Mouse (Mus musculus) ES-E14 (cell line): ENCODE results near the gene Ubxn2a. TPM values are rescaled to one million over a fixed set of nuclear protein-coding genes. Genes with fewer than 3 reads are reported as not detected.
A peak's percentile ranks its signal among the peaks of the same experiment; 100 is the strongest.

ENCODE experiments used
- DNase-seq: peaks from one replicate; pipeline ENCODE4 v3.0.0-alpha.2; 2013; ENCODE audit warnings: low read depth, low spot score
- H3K27ac ChIP-seq: 2 replicates; pipeline ENCODE4 v1.5.1; 2012; ENCODE audit warnings: low read depth, mild to moderate bottlenecking, low read length, moderate library complexity, mixed read lengths; ENCODE audit not compliant: poor library complexity, insufficient read depth, severe bottlenecking
- H3K36me3 ChIP-seq: 2 replicates; pipeline ENCODE4 v1.6.1; 2012; ENCODE audit warnings: mild to moderate bottlenecking, low read length, moderate library complexity, mixed read lengths; ENCODE audit not compliant: control insufficient read depth, poor library complexity, insufficient read depth, severe bottlenecking
- H3K4me1 ChIP-seq, 2 experiments: fragments of 150-350 bp in 1 of 2; sonication (generic) in 1 of 2; 2 replicates each; pipeline ENCODE4 v1.6.1; 2012; ENCODE audit warnings: low read length in 2 of 2, mild to moderate bottlenecking in 1 of 2, mixed read lengths in 1 of 2; ENCODE audit not compliant: control insufficient read depth in 2 of 2, insufficient read depth in 2 of 2, poor library complexity in 1 of 2
- H3K4me3 ChIP-seq, 2 experiments: fragments of 150-350 bp in 1 of 2; sonication (generic) in 1 of 2; 2 replicates each; pipeline ENCODE4 v1.5.1; 2012; ENCODE audit warnings: low read length in 2 of 2, low read depth in 1 of 2, mild to moderate bottlenecking in 1 of 2, mixed read lengths in 1 of 2; ENCODE audit not compliant: insufficient read depth in 1 of 2, poor library complexity in 1 of 2, severe bottlenecking in 1 of 2
- H3K9ac ChIP-seq: 2 replicates; pipeline ENCODE4 v1.6.1; 2012; ENCODE audit warnings: low read depth, mild to moderate bottlenecking, low read length, mixed read lengths; ENCODE audit not compliant: poor library complexity, insufficient read depth, severe bottlenecking
- H3K9me3 ChIP-seq: fragments of 150-350 bp; sonication (generic); 2 replicates; pipeline ENCODE4 v1.6.1; 2012; ENCODE audit warnings: low read depth, mild to moderate bottlenecking, low read length; ENCODE audit not compliant: control insufficient read depth, insufficient read depth
- CHD2 ChIP-seq: IDR thresholded peaks from 2 replicates; pipeline ENCODE4 v1.6.1; 2014; ENCODE audit warnings: mild to moderate bottlenecking, low read depth, low read length, inconsistent platforms
- HCFC1 ChIP-seq: IDR thresholded peaks from 2 replicates; pipeline ENCODE4 v1.6.1; 2012; ENCODE audit warnings: low read length, inconsistent platforms, borderline replicate concordance; ENCODE audit not compliant: insufficient read depth
- MAFK ChIP-seq: IDR thresholded peaks from 2 replicates; pipeline ENCODE4 v1.6.1; 2014; ENCODE audit warnings: mild to moderate bottlenecking, low read depth, low read length, inconsistent platforms; ENCODE audit not compliant: insufficient read depth
- ZC3H11A ChIP-seq: IDR thresholded peaks from 2 replicates; pipeline ENCODE4 v1.6.1; 2012; ENCODE audit warnings: low read depth, mild to moderate bottlenecking, inconsistent platforms, low read length, borderline replicate concordance
- ZNF384 ChIP-seq: IDR thresholded peaks from 2 replicates; pipeline ENCODE4 v1.6.1; 2012; ENCODE audit warnings: low read depth, low read length, inconsistent platforms
- in situ Hi-C, 2 experiments: fragments of 600-800 bp; cut with MboI; formaldehyde crosslinking; loops; one replicate each; pipeline ENCODE4 v1.15.1; 2025; ENCODE audit warnings: low sequenced_read_pairs in 2 of 2, inconsistent platforms in 1 of 2; ENCODE audit not compliant: unreplicated experiment in 2 of 2
- total RNA-seq: library from RNA; depleted of rRNA; stranded (reverse); fragments of 300-350 nt; gene quantifications from 2 replicates; pipeline ENCODE4 v1.2.3, GENCODE M21; 2012

The Ubxn2a gene
- total RNA-seq, 1 experiment: 93.7 TPM

DNA sequence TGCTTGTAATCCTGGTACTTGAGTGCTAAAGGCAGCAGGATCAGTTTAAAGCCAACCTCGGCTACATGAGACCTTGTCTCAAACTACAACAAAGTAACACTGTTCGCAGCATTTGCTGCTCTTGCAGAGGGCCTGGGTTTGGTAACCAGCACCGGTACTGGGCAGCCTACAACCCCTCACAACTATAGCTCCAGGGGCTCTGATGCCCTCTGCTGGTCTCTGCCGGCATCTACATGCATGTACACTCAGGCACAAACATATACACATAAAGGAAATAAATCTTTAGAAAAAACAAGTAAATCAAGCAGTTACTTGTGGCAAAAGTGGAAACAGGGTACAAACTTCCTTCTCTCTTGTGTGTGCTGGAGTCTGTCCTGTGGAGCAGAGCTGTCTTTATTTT, 44.8 kb downstream of the Ubxn2a start:
- DNase-seq: no peak
- TF ChIP-seq HCFC1 (no peak), ZC3H11A (no peak; the same call in 1 of the 2 replicates), CHD2 (no peak), ZNF384 (no peak), MAFK (no peak)
- Histone ChIP-seq H3K9me3 (no peaks in the 10 kb centered on the region), H3K9ac (no peak overlapping the region), H3K27ac (no peak overlapping the region), H3K36me3 (peaks cover 3% of the 10 kb centered on the region; the same call in 1 of the 2 replicates), H3K4me3 (no peak overlapping the region), H3K4me1 (peaks cover 4 to 9% of the 10 kb centered on the region in 2 experiments; a peak in 2 of 4 replicates)
- in situ Hi-C loops: no loop called here

DNA sequence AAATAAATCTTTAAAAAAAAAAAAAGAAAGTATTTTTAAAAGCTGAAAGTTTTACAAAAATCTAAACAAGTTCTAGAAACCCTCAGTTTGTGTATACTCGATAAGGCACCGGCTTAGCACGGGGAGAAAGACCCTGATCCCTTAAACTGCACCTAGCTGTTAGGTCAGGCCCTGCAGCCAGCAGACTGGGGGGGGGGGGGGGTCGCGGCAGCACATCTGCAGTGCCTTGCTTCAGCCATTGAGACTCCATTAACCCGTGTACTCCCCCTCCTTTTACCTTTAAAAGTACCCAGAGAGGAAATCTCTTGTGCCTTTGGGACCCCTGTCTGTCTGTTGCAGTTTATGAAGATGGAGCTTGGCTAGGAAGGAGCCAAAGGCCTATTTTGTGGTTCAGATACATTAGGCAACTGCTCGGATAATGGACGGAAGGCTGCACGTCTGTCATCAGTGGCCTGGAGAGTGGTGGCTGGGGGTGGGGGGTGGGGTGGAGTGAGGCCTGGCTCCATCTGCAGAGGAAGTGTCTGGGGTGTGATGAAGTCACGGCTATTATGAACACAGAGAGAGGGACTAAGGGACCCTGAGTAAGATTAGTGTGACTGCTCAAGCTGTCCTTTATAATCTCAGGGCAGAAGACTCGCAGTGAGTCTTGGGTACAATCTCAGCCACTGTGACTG, 48.1 kb downstream of the Ubxn2a start:
- no peak overlapping the region for H3K27ac ChIP-seq
- no peak overlapping the region for H3K4me3 ChIP-seq
- H3K9me3 ChIP-seq: no peaks in the 10 kb centered on the region
- DNase-seq: no peak
- TF ChIP-seq MAFK (no peak), ZC3H11A (no peak), ZNF384 (no peak), HCFC1 (no peak), CHD2 (no peak)
- in situ Hi-C loops: no loop called here
- peaks cover 4 to 9% of the 10 kb centered on the region in 2 experiments; a peak in 2 of 4 replicates for H3K4me1 ChIP-seq
- H3K36me3 ChIP-seq: peaks cover 9% of the 10 kb centered on the region
- no peak overlapping the region for H3K9ac ChIP-seq

GRCm38 (mm10) chr12:4856834-4857233, 50.7 kb downstream of the Ubxn2a start:
- in situ Hi-C loops: no loop called here
- Histone ChIP-seq H3K36me3 (peaks cover 14% of the 10 kb centered on the region), H3K9ac (no peak overlapping the region), H3K4me3 (no peak overlapping the region), H3K9me3 (no peaks in the 10 kb centered on the region), H3K4me1 (peaks cover 4 to 9% of the 10 kb centered on the region in 2 experiments; a peak in 2 of 4 replicates), H3K27ac (no peak overlapping the region)
- no peak for TF ChIP-seq HCFC1
- no peak for TF ChIP-seq ZC3H11A
- TF ChIP-seq CHD2: no peak
- TF ChIP-seq MAFK: no peak
- no peak for TF ChIP-seq ZNF384
- DNase-seq: no peak

DNA sequence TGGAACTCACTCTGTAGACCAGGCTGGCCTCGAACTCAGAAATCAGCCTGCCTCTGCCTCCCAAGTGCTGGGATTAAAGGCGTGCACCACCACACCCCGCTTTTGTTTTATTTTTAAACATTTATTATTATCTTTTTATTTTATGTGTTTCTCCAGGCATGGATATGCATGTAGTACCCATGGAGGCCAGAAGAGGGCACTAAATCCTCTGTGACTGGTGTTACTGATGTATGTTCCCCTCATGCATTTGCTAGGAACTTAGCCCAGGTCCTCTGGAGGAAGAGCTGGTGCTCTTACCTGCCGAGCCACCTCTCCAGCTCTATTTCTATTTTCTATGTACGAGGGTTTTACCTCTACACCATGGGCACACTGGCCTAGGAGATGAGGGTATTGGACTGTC, 51.3 kb downstream of the Ubxn2a start:
- in situ Hi-C loops: no loop called here
- Histone ChIP-seq H3K9me3 (no peaks in the 10 kb centered on the region), H3K27ac (no peak overlapping the region), H3K36me3 (peaks cover 16% of the 10 kb centered on the region), H3K9ac (no peak overlapping the region), H3K4me1 (peaks cover 4 to 11% of the 10 kb centered on the region in 2 experiments; a peak in 3 of 4 replicates), H3K4me3 (no peak overlapping the region)
- TF ChIP-seq MAFK (no peak), ZC3H11A (peak; percentile 34)
- no peak for DNase-seq

GRCm38 (mm10) chr12:4843741-4844140, 63.8 kb downstream of the Ubxn2a start:
- H3K9me3 ChIP-seq: no peaks in the 10 kb centered on the region
- H3K4me3 ChIP-seq: peak overlapping the region; percentile 93 to 97
- no peak for DNase-seq
- in situ Hi-C loops: no loop called here
- peaks cover 2% of the 10 kb centered on the region; the same call in 1 of the 2 replicates for H3K36me3 ChIP-seq
- peak overlapping the region; percentile 86 for H3K9ac ChIP-seq
- H3K27ac ChIP-seq: no peak overlapping the region
- H3K4me1 ChIP-seq: peaks cover 6% of the 10 kb centered on the region in 2 experiments; a peak in 2 of 4 replicates
- TF ChIP-seq CHD2: no peak
- TF ChIP-seq ZNF384: no peak
- no peak for TF ChIP-seq MAFK
- TF ChIP-seq HCFC1: no peak
- TF ChIP-seq ZC3H11A: no peak
